Mouse (Mus musculus): ENCODE results near the gene Ttc28. TPM values are rescaled to one million over a fixed set of nuclear protein-coding genes. Genes with fewer than 3 reads are reported as not detected.

Ttc28 gene
- total and polyA plus RNA-seq, 2 experiments from 2014 or later, result 10.6 to 53.1 TPM

DNA sequence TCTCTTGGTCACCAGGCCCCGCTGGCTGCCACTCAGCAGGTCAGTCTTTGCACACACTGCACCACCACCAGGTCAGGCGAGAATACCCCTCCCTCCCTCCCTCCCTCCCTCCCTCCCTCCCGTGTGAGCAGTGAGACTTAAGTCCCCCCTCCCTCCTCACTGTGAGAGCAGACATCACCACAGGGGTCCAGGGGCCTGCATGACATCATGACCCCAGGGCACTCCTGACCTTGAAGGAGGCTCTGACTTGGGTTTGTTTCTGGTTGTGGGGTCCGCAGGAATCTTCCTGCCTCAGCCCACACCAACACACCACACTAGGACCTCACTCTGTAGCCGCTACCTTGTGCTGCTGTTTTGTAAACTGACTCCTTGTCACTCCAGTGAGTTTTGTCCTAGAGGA is 408.0 kb downstream of the Ttc28 start:
- Histone ChIP-seq H3K4me1 (ENCODE audit: insufficient read depth, low read length) (no peaks in the 10 kb centered on the region), H3K36me3 (ENCODE audit: insufficient read depth, low read length) (peaks cover 51% of the 10 kb centered on the region), H3K27me3 (ENCODE audit: insufficient read depth, low read length) (no peaks in the 10 kb centered on the region), H3K9me3 (ENCODE audit: low read length) (no peaks in the 10 kb centered on the region), H3K9ac (replicated peaks; ENCODE audit: low read length, poor library complexity, severe bottlenecking) (no peak overlapping the region), H3K27ac (ENCODE audit: low read depth, low read length) (no peak overlapping the region), H3K4me3 (ENCODE audit: low read depth, low read length) (no peak overlapping the region), H3K4me2 (ENCODE audit: low read depth, low read length, poor library complexity, severe bottlenecking) (no peak overlapping the region)
- 64% methylated on average over 5 of the region's 5 CpGs for whole genome bisulfite sequencing
- no peak for TF ChIP-seq CTCF (IDR thresholded peaks at IDR 0.05)
- DNase-seq (ENCODE audit: low spot score) (no peak), ATAC-seq (ENCODE audit: low FRiP score) (no peak)

GRCm38 (mm10) chr5:111288486-111288885 is 408.9 kb downstream of the Ttc28 start:
- DNase-seq (ENCODE audit: low spot score), result no peak
- peaks cover 43% of the 10 kb centered on the region for H3K36me3 ChIP-seq (ENCODE audit: insufficient read depth, low read length)
- no peaks in the 10 kb centered on the region for H3K4me1 ChIP-seq (ENCODE audit: insufficient read depth, low read length)
- H3K27ac ChIP-seq (ENCODE audit: low read depth, low read length), result no peak overlapping the region
- H3K9ac ChIP-seq (replicated peaks; ENCODE audit: low read length, poor library complexity, severe bottlenecking), result no peak overlapping the region
- no peaks in the 10 kb centered on the region for H3K27me3 ChIP-seq (ENCODE audit: insufficient read depth, low read length)
- 88% methylated on average over 11 of the region's 11 CpGs for WGBS
- no peaks in the 10 kb centered on the region for H3K9me3 ChIP-seq (ENCODE audit: low read length)
- TF ChIP-seq CTCF (IDR thresholded peaks at IDR 0.05), result no peak
- no peak overlapping the region for H3K4me3 ChIP-seq (ENCODE audit: low read depth, low read length)
- no peak for ATAC-seq (ENCODE audit: low FRiP score)
- H3K4me2 ChIP-seq (ENCODE audit: low read depth, low read length, poor library complexity, severe bottlenecking), result no peak overlapping the region

GRCm38 (mm10) chr5:111290071-111290470 is 410.5 kb downstream of the Ttc28 start:
- 61% methylated on average over 11 of the region's 11 CpGs for WGBS
- Histone ChIP-seq H3K36me3 (ENCODE audit: insufficient read depth, low read length) (peaks cover 27% of the 10 kb centered on the region), H3K4me1 (ENCODE audit: insufficient read depth, low read length) (no peaks in the 10 kb centered on the region), H3K27ac (ENCODE audit: low read depth, low read length) (no peak overlapping the region), H3K9ac (replicated peaks; ENCODE audit: low read length, poor library complexity, severe bottlenecking) (no peak overlapping the region), H3K4me3 (ENCODE audit: low read depth, low read length) (no peak overlapping the region), H3K4me2 (ENCODE audit: low read depth, low read length, poor library complexity, severe bottlenecking) (no peak overlapping the region), H3K9me3 (ENCODE audit: low read length) (no peaks in the 10 kb centered on the region), H3K27me3 (ENCODE audit: insufficient read depth, low read length) (no peaks in the 10 kb centered on the region)
- DNase-seq (ENCODE audit: low spot score) (no peak), ATAC-seq (ENCODE audit: low FRiP score) (no peak)
- TF ChIP-seq CTCF (IDR thresholded peaks at IDR 0.05), result no peak

- Histone ChIP-seq H3K9ac (replicated peaks; ENCODE audit: low read length, poor library complexity, severe bottlenecking) (no peak overlapping the region), H3K36me3 (ENCODE audit: insufficient read depth, low read length) (peaks cover 11% of the 10 kb centered on the region), H3K27me3 (ENCODE audit: insufficient read depth, low read length) (no peaks in the 10 kb centered on the region), H3K27ac (ENCODE audit: low read depth, low read length) (no peak overlapping the region), H3K4me1 (ENCODE audit: insufficient read depth, low read length) (no peaks in the 10 kb centered on the region), H3K4me3 (ENCODE audit: low read depth, low read length) (no peak overlapping the region), H3K4me2 (ENCODE audit: low read depth, low read length, poor library complexity, severe bottlenecking) (peak overlapping the region; percentile 10; the same call in 1 of the 2 replicates), H3K9me3 (ENCODE audit: low read length) (no peaks in the 10 kb centered on the region)
- ATAC-seq (ENCODE audit: low FRiP score), result peak; percentile 80; the same call in 1 of the 2 replicates
- TF ChIP-seq CTCF (IDR thresholded peaks at IDR 0.05), result no peak; the same call in 1 of the 2 replicates
- 49% methylated on average over 10 of the region's 10 CpGs for WGBS
- peak; percentile 81 for DNase-seq (ENCODE audit: low spot score)
Measured at GRCm38 (mm10) chr5:111291639-111292038, 412.0 kb downstream of the Ttc28 start.

DNA sequence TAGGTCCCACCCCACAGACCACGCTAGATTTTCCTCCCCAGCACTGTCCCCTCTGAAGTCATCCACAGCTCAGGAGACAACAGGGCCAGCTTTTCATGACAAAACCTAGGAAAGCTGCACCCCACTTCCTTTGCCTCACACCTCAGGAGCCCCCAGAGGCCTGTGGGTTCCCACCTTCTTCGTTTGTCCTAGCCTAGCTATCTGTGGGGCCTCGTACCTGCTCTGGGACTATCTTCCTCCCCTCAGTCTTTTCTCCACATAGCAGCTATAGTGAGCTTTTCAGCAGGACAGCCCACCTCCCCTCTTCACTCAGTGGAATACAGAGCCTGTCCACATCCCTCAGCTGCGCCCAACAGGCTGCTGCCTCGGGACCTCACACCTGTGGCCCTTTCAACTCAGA is 418.2 kb downstream of the Ttc28 start:
- H3K27me3 ChIP-seq (ENCODE audit: insufficient read depth, low read length), result no peaks in the 10 kb centered on the region
- H3K4me3 ChIP-seq (ENCODE audit: low read depth, low read length), result no peak overlapping the region
- DNase-seq (ENCODE audit: low spot score) (no peak), ATAC-seq (ENCODE audit: low FRiP score) (no peak)
- H3K4me1 ChIP-seq (ENCODE audit: insufficient read depth, low read length), result no peaks in the 10 kb centered on the region
- no peak overlapping the region for H3K27ac ChIP-seq (ENCODE audit: low read depth, low read length)
- no peak for TF ChIP-seq CTCF (IDR thresholded peaks at IDR 0.05)
- WGBS, result 73% methylated on average over 5 of the region's 5 CpGs
- H3K9ac ChIP-seq (replicated peaks; ENCODE audit: low read length, poor library complexity, severe bottlenecking), result no peak overlapping the region
- H3K4me2 ChIP-seq (ENCODE audit: low read depth, low read length, poor library complexity, severe bottlenecking), result no peak overlapping the region
- H3K36me3 ChIP-seq (ENCODE audit: insufficient read depth, low read length), result no peaks in the 10 kb centered on the region
- no peaks in the 10 kb centered on the region for H3K9me3 ChIP-seq (ENCODE audit: low read length)

DNA sequence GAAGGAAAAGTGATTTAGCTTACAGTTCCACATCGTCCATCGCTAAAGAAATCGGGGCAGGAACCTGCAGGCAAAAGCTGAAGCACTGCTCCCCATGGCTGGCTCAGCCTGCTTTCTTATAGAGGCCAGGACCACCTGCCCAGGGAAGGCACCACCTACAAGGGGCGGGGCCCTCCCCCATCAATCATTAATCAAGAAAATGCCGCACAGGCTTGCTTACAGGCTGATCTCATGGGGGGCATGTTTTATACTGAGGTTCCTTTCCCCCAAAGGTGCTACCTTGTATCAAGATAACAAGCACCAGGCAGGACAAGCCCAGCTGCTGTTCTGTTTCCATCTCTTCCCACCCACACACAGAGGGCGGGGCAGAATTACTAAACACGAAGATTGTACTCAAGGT is 419.1 kb downstream of the Ttc28 start:
- no peak overlapping the region for H3K9ac ChIP-seq (replicated peaks; ENCODE audit: low read length, poor library complexity, severe bottlenecking)
- no peaks in the 10 kb centered on the region for H3K9me3 ChIP-seq (ENCODE audit: low read length)
- no peak for TF ChIP-seq CTCF (IDR thresholded peaks at IDR 0.05)
- no peaks in the 10 kb centered on the region for H3K4me1 ChIP-seq (ENCODE audit: insufficient read depth, low read length)
- H3K27ac ChIP-seq (ENCODE audit: low read depth, low read length), result no peak overlapping the region
- H3K4me2 ChIP-seq (ENCODE audit: low read depth, low read length, poor library complexity, severe bottlenecking), result no peak overlapping the region
- 56% methylated on average over 7 of the region's 7 CpGs for WGBS
- ATAC-seq (ENCODE audit: low FRiP score), result no peak
- H3K36me3 ChIP-seq (ENCODE audit: insufficient read depth, low read length), result no peaks in the 10 kb centered on the region
- no peak overlapping the region for H3K4me3 ChIP-seq (ENCODE audit: low read depth, low read length)
- DNase-seq (ENCODE audit: low spot score), result no peak
- H3K27me3 ChIP-seq (ENCODE audit: insufficient read depth, low read length), result no peaks in the 10 kb centered on the region

All from midbrain, postnatal 0 days (tissue).